Mouse (Mus musculus) cerebellum, adult 2 months (tissue): ENCODE data around the gene Racgap1.

Source experiments
- CTCF ChIP-seq: fragments of 200-500 bp; IDR thresholded peaks from 2 replicates; pipeline ENCODE4 v1.5.1; 2011; ENCODE audit warnings: low read depth, mild to moderate bottlenecking, control low read depth, low read length, moderate library complexity, borderline replicate concordance; ENCODE audit not compliant: insufficient read depth
- POLR2A ChIP-seq: fragments of 200-500 bp; IDR thresholded peaks from 2 replicates; pipeline ENCODE4 v1.6.1; 2011; ENCODE audit warnings: low read length, control low read depth, borderline replicate concordance; ENCODE audit not compliant: insufficient read depth

DNA sequence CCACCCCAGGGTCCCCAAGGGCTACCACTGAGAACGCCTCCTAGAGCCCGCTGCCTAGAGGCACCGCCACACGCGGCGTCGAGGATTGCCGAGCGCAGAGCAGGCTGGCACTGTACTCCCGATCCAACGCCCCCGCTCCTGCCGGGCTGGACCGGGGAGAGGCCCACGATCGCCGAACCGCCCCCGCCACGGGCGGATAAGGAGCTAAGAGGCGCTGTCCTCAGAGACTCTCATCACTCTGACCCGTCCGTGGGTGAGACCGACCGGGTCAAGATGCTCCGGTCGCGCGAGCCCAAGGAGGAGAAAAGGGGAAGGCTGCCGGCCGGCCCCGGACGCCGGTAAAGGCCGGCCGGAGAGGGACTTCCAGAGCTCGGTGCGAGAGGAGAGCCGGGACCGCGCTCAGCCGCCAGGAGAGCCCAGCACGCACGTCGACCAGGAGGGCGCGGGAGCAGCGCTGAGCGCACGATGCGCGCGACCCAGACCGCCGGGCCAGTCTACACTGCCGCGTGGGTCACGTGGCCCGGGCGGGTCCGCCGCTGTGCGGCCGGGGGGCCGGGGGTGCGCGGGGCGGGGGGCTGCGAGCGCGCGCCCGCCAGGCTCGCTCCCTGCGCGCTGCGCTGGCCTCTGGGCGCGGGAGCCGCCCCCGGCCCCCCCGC lies 60.9 kb downstream of the Racgap1 start, which contains the start of gene Aqp5:
- TF ChIP-seq POLR2A (no peak), CTCF (no peak)
